8 mouse cellular contexts compared by ENCODE assay signal in genomic region chr19:6980381-6981093, GRCm38 (mm10). TPM values are rescaled to one million over a fixed set of nuclear protein-coding genes. Genes with fewer than 3 reads are reported as not detected.
DNase-seq lines count a peak whose midpoint lies in the region; ATAC-seq lines count a peak whose summit lies in the region.

Fkbp2 (minus strand) TSS chr19:6980501.

- H3K4me2 ChIP-seq in hindbrain, embryonic 15.5 days, result peak within 1 kb of the TSS; percentile 87

- peak within 1 kb of the TSS; percentile 78 for H3K9ac ChIP-seq in hindbrain, embryonic 15.5 days

- peaks cover 47% of the 10 kb centered on the region for H3K4me1 ChIP-seq in hindbrain, embryonic 15.5 days (replicated peaks)

- WGBS in hindbrain, embryonic 15.5 days, result 3% methylated on average over 38 of the region's 38 CpGs

- peak within 1 kb of the TSS; percentile 97 for H3K27ac ChIP-seq in hindbrain, embryonic 15.5 days (replicated peaks)

- peaks cover 13% of the 10 kb centered on the region; the same call in 1 of the 2 replicates for H3K36me3 ChIP-seq in hindbrain, embryonic 15.5 days

- H3K27me3 ChIP-seq in hindbrain, embryonic 15.5 days, result no peaks in the 10 kb centered on the region

- DNase-seq in T-cell, adult 2 months (ENCODE audit: low spot score), result peak; percentile 98
- DNase-seq in cerebellum, postnatal 36 days, result peak; percentile 99
- DNase-seq in frontal cortex, postnatal 36 days (ENCODE audit: low spot score in 2 of 2), result peak; percentile 99
- peak; percentile 98 for DNase-seq in left cerebral cortex, adult 11 months (ENCODE audit: low spot score)
- peak; percentile 99 for DNase-seq in lung, postnatal 4 days
- peak; percentile 99 for DNase-seq in retina, postnatal 7 days (ENCODE audit: low read depth, low spot score)
- DNase-seq in urinary bladder, postnatal 14 days (ENCODE audit: low spot score), result peak; percentile 99

- H3K4me3 ChIP-seq in hindbrain, embryonic 15.5 days, result peak within 1 kb of the TSS; percentile 70

- ATAC-seq in hindbrain, embryonic 15.5 days (ENCODE audit: low FRiP score, low read depth), result peak; percentile 88

- no peaks in the 10 kb centered on the region for H3K9me3 ChIP-seq in hindbrain, embryonic 15.5 days

RNA-seq across cellular contexts. Expression of gene Fkbp2, which starts in this region (rescaled TPM):
- polyA plus RNA-seq in hindbrain, embryonic 15.5 days (2015; fragmentation: Nextera tagmentation; extraction: Ambion mirVana), result 147 and 160 TPM in 2 replicates

Comparison
In these comparisons a context has a peak if more than half of its experiments do, and no peak if none do; other contexts are left out.
1. Peak in every context shown above with its lines: DNase-seq, ATAC-seq, H3K4me3 ChIP-seq and H3K27ac ChIP-seq.